Mouse (Mus musculus) splenic B cell, adult 2 months (primary cell): ENCODE measurements around the gene Elavl4.

Source experiments
- DNase-seq: peaks from one replicate; pipeline ENCODE4 v3.0.0-alpha.2; 2011; ENCODE audit warnings: low read depth, low spot score
- H3K27me3 ChIP-seq: 2 replicates; pipeline ENCODE4 v1.6.1; 2012; ENCODE audit warnings: mild to moderate bottlenecking, low read length, moderate library complexity, mixed read lengths; ENCODE audit not compliant: control insufficient read depth, poor library complexity, insufficient read depth, severe bottlenecking
- H3K36me3 ChIP-seq: 2 replicates; pipeline ENCODE4 v1.6.1; 2012; ENCODE audit warnings: mild to moderate bottlenecking, low read length, moderate library complexity, mixed read lengths; ENCODE audit not compliant: control insufficient read depth, poor library complexity, insufficient read depth, severe bottlenecking

Gene Elavl4

DNA sequence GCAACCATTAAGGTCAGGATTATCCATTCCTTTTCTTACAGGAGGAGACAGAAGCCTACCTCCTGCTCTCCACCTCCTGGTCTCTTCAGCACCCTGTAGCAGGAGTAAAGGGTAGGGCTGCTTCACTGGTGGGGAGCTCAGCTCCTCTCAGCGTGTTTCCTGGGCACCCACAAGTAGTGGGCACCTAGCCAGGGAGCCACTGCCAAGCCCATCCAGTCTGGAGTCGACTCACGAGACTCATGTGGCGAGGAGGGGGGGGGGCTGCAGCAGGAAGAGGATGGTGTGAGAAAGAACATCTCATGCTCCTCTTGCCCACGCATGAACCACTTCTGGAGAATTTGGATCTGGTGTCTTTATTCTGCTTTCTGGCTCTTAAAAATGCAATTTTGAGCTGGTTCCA lies 186.5 kb downstream of the Elavl4 start:
- DNase-seq = no peak
- no peaks in the 10 kb centered on the region for H3K27me3 ChIP-seq

DNA sequence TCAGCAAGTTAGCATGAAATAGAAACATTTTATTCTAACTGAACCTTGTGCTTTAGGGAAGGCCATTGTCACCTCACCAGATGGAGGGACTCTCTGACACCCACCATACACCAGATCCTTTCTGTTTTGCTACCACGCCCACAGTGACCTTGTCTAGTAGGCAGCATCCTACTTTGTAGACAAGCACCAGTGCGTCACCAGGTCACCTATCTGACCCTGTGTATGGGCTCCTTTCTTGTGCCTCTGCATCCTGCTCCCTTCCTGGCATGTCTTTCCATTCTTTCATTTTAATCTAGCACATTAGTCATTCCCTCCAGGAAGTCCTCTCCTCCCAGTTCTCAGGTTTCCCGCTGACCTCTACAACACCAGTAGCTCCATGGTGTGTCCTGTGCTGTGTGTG lies 190.1 kb downstream of the Elavl4 start:
- Histone ChIP-seq H3K36me3 (no peaks in the 10 kb centered on the region), H3K27me3 (no peaks in the 10 kb centered on the region)
- DNase-seq = no peak

More for the DNA sequence above, 186.5 kb downstream of the Elavl4 start:
- H3K36me3 ChIP-seq = no peaks in the 10 kb centered on the region

DNA sequence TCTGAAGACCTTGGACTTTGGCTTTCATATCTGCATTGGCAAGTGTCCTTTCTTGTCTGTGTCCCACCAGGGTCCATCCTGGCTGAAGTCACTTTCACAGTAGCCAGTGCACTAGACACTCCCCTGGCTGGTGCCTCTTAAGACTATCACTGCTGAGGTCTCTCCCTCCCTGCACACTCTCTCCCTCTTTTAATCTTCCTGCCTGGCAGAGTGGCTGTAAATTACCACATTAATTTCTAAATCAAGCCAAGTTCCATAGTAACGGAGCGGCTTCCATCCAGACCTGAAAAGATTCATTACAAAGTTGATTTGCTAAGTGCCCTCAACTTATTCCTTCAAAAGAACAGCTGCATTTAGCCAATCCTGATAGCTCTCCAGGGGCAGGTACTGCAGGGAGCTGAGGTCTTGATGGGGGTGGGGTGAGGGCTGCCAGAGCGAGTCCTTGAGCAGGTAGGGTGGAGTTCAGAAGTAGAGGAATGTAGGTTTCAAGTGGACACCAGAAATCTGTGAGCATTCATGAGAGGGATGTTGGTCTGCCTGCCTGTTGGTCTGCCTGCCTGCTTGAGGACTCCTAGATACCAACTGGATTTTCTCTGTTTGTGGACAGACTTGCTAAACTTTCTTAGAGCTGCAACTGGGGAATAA lies 194.1 kb downstream of the Elavl4 start:
- H3K27me3 ChIP-seq = no peaks in the 10 kb centered on the region
- no peaks in the 10 kb centered on the region for H3K36me3 ChIP-seq
- DNase-seq = no peak

DNA sequence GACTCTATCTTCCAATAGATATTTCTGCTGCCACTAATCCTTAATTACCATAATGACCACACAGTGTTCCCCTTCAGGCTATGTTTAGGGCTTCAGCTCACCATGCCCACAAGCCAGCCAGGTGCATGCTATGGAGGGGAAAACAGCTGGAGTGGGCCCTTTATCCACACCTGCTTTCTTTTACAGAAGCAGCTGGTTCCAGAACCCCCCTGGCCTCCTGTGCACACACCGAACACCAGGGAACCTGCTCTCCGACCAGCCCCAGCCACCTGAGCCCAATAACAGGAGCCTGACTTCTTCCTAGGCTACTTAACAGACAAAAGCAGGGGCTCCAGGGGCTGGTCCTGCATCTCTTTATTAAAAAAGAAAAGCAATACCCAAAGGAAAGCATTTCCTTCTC lies 195.8 kb downstream of the Elavl4 start:
- no peaks in the 10 kb centered on the region for H3K36me3 ChIP-seq
- DNase-seq = no peak

More for the DNA sequence above, 195.8 kb downstream of the Elavl4 start:
- no peaks in the 10 kb centered on the region for H3K27me3 ChIP-seq
